20 mouse cellular contexts compared by ENCODE assay signal in the genomic region with DNA sequence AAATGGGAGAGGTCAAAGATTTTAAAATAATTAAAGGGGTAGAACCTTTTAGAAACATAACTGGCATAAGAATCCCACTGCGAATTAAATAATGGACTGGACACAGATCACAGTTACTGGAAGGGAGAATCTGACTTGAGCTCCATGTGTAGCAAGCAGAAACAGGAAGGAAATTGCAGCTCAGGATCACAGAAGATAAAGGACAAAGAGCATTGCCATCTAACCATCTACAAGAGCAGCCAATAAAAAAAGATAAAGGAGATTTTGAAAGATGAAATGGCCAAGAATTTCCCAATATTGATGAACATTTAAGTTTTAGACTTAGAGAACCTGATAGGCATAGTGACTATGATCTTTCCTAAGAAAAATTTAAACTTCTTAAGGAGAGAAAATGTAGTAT.
"Had no signal": no experiment of that assay in that cellular context is flagged by ENCODE, and none has a peak within 500 bp of the region (broad histone marks: within the 10 kb centered on the region; RNA-seq: fewer than 3 reads in every experiment).

No protein-coding gene starts in this region.

- DNase-seq: liver, postnatal 0 days; lung, adult 2 months; lung, postnatal 14 days; lung, postnatal 36 days; midbrain, embryonic 14.5 days; right cerebral cortex, postnatal 14 days; thymus, adult 2 months; thymus, postnatal 25 days; thymus, postnatal 4 days had no signal

- H3K27ac ChIP-seq: lung, embryonic 15.5 days; macrophage; midbrain, embryonic 10.5 days; midbrain, embryonic 12.5 days; neural tube, embryonic 13.5 days; neural tube, embryonic 15.5 days; stomach, embryonic 15.5 days; stomach, postnatal 0 days had no signal

- H3K4me1 ChIP-seq: lung, embryonic 15.5 days; midbrain, embryonic 10.5 days; midbrain, embryonic 12.5 days; neural tube, embryonic 13.5 days; neural tube, embryonic 15.5 days; stomach, embryonic 15.5 days had no signal

- H3K36me3 ChIP-seq: lung, embryonic 15.5 days; midbrain, embryonic 10.5 days; midbrain, embryonic 12.5 days; neural tube, embryonic 13.5 days; neural tube, embryonic 15.5 days; stomach, embryonic 15.5 days had no signal

- H3K4me3 ChIP-seq: lung, embryonic 15.5 days; midbrain, embryonic 10.5 days; midbrain, embryonic 12.5 days; myocyte; neural tube, embryonic 13.5 days; neural tube, embryonic 15.5 days; stomach, embryonic 15.5 days had no signal

- ATAC-seq: liver, postnatal 0 days; lung, postnatal 0 days; midbrain, embryonic 16.5 days had no signal

- H3K27me3 ChIP-seq: lung, embryonic 15.5 days; midbrain, embryonic 12.5 days; neural tube, embryonic 13.5 days; neural tube, embryonic 15.5 days; stomach, embryonic 15.5 days had no signal

- H3K9me3 ChIP-seq: lung, embryonic 15.5 days; midbrain, embryonic 10.5 days; midbrain, embryonic 12.5 days; neural tube, embryonic 13.5 days; neural tube, embryonic 15.5 days; stomach, embryonic 15.5 days had no signal
